Mouse (Mus musculus) right cerebral cortex, postnatal 10 days (tissue): ENCODE data around the gene Slfn3.
"Not testable (repeated sequence)": the region's sequence is repeated elsewhere in the genome, so short reads cannot be mapped to it uniquely, and the experiment has no call there.

Source experiments
- DNase-seq, 2 experiments: peaks; one replicate each; pipeline ENCODE4 v3.0.0; 2021; ENCODE audit warnings: low spot score in 2 of 2

The Slfn3 gene

GRCm38 (mm10) chr11:83191134-83191893 lies at the start of gene Slfn3:
Gene Slfn3, plus strand, starts transcription at chr11:83191330.
- DNase-seq: peak in 1 of 2 experiments; percentile 21

- not testable (repeated sequence) for DNase-seq
Observed at GRCm38 (mm10) chr11:83148939-83149338, 42.2 kb upstream of the Slfn3 start.

GRCm38 (mm10) chr11:83174948-83175539 lies 16.1 kb upstream of the Slfn3 start, which contains the start of gene Slfn4:
Gene Slfn4, plus strand, starts transcription at chr11:83175186.
- DNase-seq: no peak

DNA sequence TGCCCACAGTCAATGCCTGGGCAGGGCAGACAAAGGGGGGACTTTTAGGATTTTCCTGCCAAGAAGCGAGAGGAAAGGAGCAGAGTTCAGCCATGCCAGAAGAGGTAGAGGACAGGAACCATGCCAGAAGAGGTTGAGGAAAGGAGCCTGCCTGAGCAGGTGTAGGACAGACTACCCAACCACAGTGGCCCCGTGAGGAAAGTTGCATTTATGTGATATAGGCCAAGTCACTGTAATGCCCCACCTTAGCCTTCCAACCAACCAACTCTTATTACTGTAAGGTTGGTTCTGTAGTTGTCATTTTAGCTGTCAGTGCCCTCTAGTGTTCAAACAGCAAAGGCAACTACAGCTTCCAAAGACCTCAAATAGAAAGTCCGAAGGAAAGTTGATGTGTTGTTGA lies 871 bp downstream of the Slfn3 start:
- DNase-seq: no peak

- DNase-seq: no peak
Observed at GRCm38 (mm10) chr11:83205002-83205401, 13.9 kb downstream of the Slfn3 start.

DNA sequence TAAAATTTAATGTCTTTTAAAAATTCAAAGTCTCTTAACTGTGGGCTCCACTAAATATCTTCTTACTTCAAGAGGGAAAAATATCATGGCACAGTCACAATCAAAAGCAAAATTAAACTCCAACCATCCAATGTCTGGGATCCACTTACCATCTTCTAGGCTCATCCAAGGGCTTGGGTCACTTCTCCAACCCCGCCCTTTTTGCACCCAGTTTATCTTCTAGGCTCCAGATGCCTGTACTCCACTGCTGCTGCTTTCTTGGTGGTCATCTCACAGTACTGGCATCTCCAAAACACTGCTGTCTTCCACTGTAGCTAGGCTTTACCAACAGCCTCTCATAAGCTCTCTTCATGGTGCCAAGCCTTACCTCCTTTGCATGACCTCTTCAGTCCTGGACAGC lies 25.0 kb downstream of the Slfn3 start:
- no peak for DNase-seq

DNA sequence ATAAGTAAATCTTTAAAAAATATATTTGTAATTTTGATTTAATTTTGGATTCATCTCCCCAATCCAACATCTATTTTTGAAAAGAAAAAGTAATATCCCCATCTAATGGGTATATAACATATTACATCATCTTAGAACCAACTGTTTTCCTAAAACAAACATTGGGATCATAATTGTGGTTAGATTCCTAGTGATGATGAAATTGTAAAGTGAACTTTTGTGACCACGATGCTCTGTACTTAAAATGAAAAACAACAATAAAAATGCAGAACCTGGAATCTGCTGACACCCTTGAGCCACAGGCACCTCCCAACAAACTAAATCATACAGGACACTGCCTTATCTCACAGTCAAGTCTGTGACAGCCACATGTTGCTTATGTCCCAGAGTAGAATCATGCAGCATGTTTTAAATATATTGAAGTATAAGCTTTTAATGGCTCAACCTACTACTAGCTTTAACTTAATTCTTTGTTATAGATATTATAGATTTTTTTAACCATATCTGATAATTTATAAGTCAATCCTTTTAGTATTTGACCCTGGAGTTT lies 30.3 kb downstream of the Slfn3 start:
- DNase-seq: no peak

GRCm38 (mm10) chr11:83223367-83223766 lies 32.2 kb downstream of the Slfn3 start:
- DNase-seq: no peak

- not testable (repeated sequence) for DNase-seq
Observed at GRCm38 (mm10) chr11:83223793-83224192, 32.7 kb downstream of the Slfn3 start.

GRCm38 (mm10) chr11:83224217-83224616 lies 33.1 kb downstream of the Slfn3 start:
- no peak for DNase-seq

DNA sequence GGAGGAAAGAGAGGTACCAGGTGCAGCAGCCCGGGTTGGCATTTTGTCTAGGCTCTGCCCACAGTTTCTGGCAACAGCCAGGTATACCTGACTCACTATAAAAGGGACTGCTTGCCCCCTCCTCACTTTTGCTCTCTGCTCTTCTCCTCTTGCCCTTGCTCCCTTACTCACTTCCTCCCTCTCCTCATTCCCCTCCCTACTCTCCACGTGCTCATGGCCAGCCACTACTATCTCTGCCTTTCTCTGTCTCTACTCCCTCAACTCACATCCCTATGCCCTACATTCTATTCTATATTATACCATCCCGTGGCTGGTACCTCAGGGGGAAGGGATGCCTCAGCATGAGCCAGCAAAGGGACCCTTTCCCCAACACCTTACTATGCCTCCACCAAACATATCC lies 33.6 kb downstream of the Slfn3 start:
- DNase-seq: no peak

DNA sequence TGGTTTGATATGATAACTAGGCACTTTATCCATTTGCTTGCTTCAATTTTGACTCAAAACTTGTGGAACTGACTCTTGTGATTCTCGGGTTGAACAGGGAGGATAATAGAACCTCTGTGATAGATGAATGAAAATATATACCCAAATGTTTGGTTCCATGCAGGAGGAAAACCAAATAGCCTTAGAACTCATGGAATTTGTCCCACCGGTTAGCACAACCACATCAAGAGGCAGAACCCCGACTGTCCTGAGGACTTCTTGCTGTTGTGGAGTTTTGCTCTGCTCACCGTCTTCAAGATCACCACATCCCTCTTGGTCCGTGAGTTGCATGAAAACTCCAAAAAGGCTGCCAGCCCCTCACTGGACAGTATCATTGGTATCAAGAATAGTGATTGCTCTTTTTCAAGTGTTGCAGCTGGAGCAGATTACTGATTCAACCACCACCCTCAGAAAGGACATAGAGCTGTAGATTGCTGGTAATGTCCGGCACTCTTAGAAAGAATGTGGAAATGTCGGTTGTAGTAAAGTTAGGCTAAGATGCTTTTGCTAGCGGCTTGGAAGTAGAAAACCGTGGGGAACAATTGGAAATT lies 34.3 kb downstream of the Slfn3 start:
- no peak for DNase-seq

- DNase-seq: no peak
Observed at GRCm38 (mm10) chr11:83227926-83228723, 37.0 kb downstream of the Slfn3 start.

GRCm38 (mm10) chr11:83230966-83231365 lies 39.8 kb downstream of the Slfn3 start:
- DNase-seq: no peak

- DNase-seq: not testable (repeated sequence)
Observed at GRCm38 (mm10) chr11:83233621-83234020, 42.5 kb downstream of the Slfn3 start.

DNA sequence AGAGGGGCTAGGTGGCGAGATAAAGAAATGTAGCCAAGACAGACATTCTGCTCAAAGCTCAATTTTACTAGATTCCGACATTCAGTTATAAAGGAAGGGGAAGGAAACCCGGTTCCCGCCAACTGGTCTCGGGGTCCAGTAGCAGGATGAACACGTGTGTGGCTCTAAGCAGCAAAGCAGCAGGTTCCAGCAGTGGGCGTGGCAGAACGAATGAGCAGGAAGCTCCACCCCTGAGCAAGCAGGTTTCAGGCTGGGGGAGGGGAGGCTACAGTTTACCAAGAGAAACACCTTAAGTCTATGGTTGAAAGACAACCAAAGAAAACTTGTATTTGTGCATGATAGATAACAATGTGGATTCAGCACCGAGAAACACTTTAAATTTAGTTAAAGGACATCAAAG lies 46.3 kb downstream of the Slfn3 start:
- DNase-seq: not testable (repeated sequence)

DNA sequence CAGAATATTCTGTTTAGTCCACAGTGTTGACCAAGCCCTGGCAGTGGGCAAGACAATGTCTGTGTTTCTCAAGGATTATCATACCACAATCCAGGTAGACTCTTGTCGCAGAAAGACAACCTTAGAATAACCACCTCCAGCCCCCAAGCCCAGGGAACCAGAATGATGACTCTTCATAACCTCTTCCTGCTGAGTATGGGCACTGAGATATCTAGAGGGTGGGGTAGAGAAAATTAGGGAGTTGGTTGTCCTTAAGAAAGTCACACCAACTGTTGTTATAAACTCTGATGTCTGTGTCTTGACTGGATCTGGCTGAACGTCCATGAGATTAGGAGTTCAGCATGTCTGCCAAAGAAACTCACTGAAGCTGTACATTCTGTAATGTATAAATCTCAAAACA lies 47.3 kb downstream of the Slfn3 start:
- no peak for DNase-seq

GRCm38 (mm10) chr11:83239811-83240210 lies 48.7 kb downstream of the Slfn3 start:
- no peak for DNase-seq

GRCm38 (mm10) chr11:83257211-83257610 lies 66.1 kb downstream of the Slfn3 start:
- not testable (repeated sequence) for DNase-seq

GRCm38 (mm10) chr11:83262673-83263072 lies 71.5 kb downstream of the Slfn3 start:
- no peak for DNase-seq

GRCm38 (mm10) chr11:83263146-83263545 lies 72.0 kb downstream of the Slfn3 start:
- DNase-seq: no peak
